Mouse (Mus musculus) ES-E14 (cell line): ENCODE results near the gene Gm3424. TPM values are rescaled to one million over a fixed set of nuclear protein-coding genes. Genes with fewer than 3 reads are reported as not detected.
A peak's percentile ranks its signal among the peaks of the same experiment; 100 is the strongest.
"Not testable (repeated sequence)": the region's sequence is repeated elsewhere in the genome, so short reads cannot be mapped to it uniquely, and the experiment has no call there.

ENCODE experiments used
- DNase-seq: peaks from one replicate; pipeline ENCODE4 v3.0.0-alpha.2; 2013; ENCODE audit warnings: low read depth, low spot score
- H3K27ac ChIP-seq: 2 replicates; pipeline ENCODE4 v1.5.1; 2012; ENCODE audit warnings: low read depth, mild to moderate bottlenecking, low read length, moderate library complexity, mixed read lengths; ENCODE audit not compliant: poor library complexity, insufficient read depth, severe bottlenecking
- H3K36me3 ChIP-seq: 2 replicates; pipeline ENCODE4 v1.6.1; 2012; ENCODE audit warnings: mild to moderate bottlenecking, low read length, moderate library complexity, mixed read lengths; ENCODE audit not compliant: control insufficient read depth, poor library complexity, insufficient read depth, severe bottlenecking
- H3K4me1 ChIP-seq, 2 experiments: fragments of 150-350 bp in 1 of 2; sonication (generic) in 1 of 2; 2 replicates each; pipeline ENCODE4 v1.6.1; 2012; ENCODE audit warnings: low read length in 2 of 2, mild to moderate bottlenecking in 1 of 2, mixed read lengths in 1 of 2; ENCODE audit not compliant: control insufficient read depth in 2 of 2, insufficient read depth in 2 of 2, poor library complexity in 1 of 2
- H3K4me3 ChIP-seq, 2 experiments: fragments of 150-350 bp in 1 of 2; sonication (generic) in 1 of 2; 2 replicates each; pipeline ENCODE4 v1.5.1; 2012; ENCODE audit warnings: low read length in 2 of 2, low read depth in 1 of 2, mild to moderate bottlenecking in 1 of 2, mixed read lengths in 1 of 2; ENCODE audit not compliant: insufficient read depth in 1 of 2, poor library complexity in 1 of 2, severe bottlenecking in 1 of 2
- H3K9ac ChIP-seq: 2 replicates; pipeline ENCODE4 v1.6.1; 2012; ENCODE audit warnings: low read depth, mild to moderate bottlenecking, low read length, mixed read lengths; ENCODE audit not compliant: poor library complexity, insufficient read depth, severe bottlenecking
- H3K9me3 ChIP-seq: fragments of 150-350 bp; sonication (generic); 2 replicates; pipeline ENCODE4 v1.6.1; 2012; ENCODE audit warnings: low read depth, mild to moderate bottlenecking, low read length; ENCODE audit not compliant: control insufficient read depth, insufficient read depth
- in situ Hi-C, 2 experiments: fragments of 600-800 bp; cut with MboI; formaldehyde crosslinking; loops; one replicate each; pipeline ENCODE4 v1.15.1; 2025; ENCODE audit warnings: low sequenced_read_pairs in 2 of 2, inconsistent platforms in 1 of 2; ENCODE audit not compliant: unreplicated experiment in 2 of 2
- total RNA-seq: library from RNA; depleted of rRNA; stranded (reverse); fragments of 300-350 nt; gene quantifications from 2 replicates; pipeline ENCODE4 v1.2.3, GENCODE M21; 2012; rRNA removed

Gene Gm3424
- total RNA-seq, result 0.21 TPM in 1 of 2 replicates, not detected in the other

- H3K4me3 ChIP-seq, H3K36me3 ChIP-seq, H3K4me1 ChIP-seq, H3K9me3 ChIP-seq, H3K27ac ChIP-seq, in situ Hi-C loops, H3K9ac ChIP-seq, DNase-seq: not testable (repeated sequence)
These were observed at the start of gene Gm3424 for GRCm38 (mm10) chr14:5830229-5830628. TSS of gene Gm3424 (minus strand) at chr14:5830329.

DNA sequence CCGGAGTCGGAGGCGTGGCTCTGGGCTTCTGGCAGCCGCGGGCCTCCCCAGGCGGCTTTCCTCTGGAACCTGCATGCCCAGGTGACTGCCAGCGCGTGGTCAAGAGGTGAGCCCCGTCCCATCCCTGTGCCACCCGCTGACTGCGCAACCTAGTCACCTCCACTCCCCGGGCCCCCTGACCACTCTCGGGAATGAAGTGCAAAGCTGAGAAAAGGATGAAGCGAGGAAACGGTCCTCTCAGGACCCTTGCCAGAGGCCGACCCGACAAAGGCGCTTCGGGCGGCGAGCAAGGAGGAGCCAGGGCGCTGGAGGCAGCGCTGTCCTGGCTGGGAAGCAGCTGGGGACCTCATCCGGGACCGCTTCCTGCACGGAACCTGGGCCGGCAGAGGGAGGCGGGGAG, 49.7 kb upstream of the Gm3424 start:
- H3K27ac ChIP-seq, H3K9me3 ChIP-seq, H3K4me1 ChIP-seq, H3K36me3 ChIP-seq, in situ Hi-C loops, DNase-seq, H3K9ac ChIP-seq: not testable (repeated sequence)
- 0 out of 4 replicates have a peak overlapping the region, but pooled peaks of 1 of the 2 experiments have one; percentile 31 for H3K4me3 ChIP-seq

GRCm38 (mm10) chr14:5879136-5879535, 49.0 kb upstream of the Gm3424 start:
- DNase-seq, in situ Hi-C loops: not testable (repeated sequence)

GRCm38 (mm10) chr14:5855911-5856310, 25.8 kb upstream of the Gm3424 start:
- in situ Hi-C loops, H3K27ac ChIP-seq, H3K36me3 ChIP-seq, H3K4me1 ChIP-seq, DNase-seq, H3K9me3 ChIP-seq, H3K4me3 ChIP-seq, H3K9ac ChIP-seq: not testable (repeated sequence)

More at GRCm38 (mm10) chr14:5879136-5879535, 49.0 kb upstream of the Gm3424 start:
- not testable (repeated sequence) for H3K4me1 ChIP-seq, H3K9ac ChIP-seq, H3K4me3 ChIP-seq, H3K36me3 ChIP-seq, H3K9me3 ChIP-seq, H3K27ac ChIP-seq

- H3K27ac ChIP-seq, in situ Hi-C loops: not testable (repeated sequence)
These were observed 17.3 kb downstream of the Gm3424 start for GRCm38 (mm10) chr14:5812699-5813356.

DNA sequence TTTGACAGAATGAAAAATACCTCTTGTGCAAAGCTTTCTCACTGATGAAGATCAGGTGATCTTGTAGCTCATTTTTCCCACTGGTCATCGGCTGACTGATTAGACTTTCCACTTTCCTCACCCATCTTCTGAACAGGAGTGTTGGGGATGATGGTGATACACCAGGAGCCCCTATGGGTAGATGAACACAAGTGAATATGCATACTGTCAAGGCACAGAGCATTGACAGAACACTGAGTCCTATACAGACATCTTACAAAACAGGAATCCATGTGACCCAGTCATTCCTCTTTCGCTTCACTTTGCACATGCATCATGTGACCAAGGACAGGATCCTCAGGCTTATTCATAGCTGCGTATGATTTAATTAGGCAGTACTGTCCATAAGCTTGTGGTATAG, 22.2 kb downstream of the Gm3424 start, which contains the start of gene Gm3383:
TSS of gene Gm3383 (minus strand) at position 101 of the 400 bp plus-strand sequence.
- H3K36me3 ChIP-seq, in situ Hi-C loops, H3K4me3 ChIP-seq, DNase-seq, H3K9me3 ChIP-seq, H3K9ac ChIP-seq, H3K27ac ChIP-seq, H3K4me1 ChIP-seq: not testable (repeated sequence)

More at GRCm38 (mm10) chr14:5812699-5813356, 17.3 kb downstream of the Gm3424 start:
- H3K9me3 ChIP-seq, H3K4me1 ChIP-seq, DNase-seq, H3K9ac ChIP-seq, H3K4me3 ChIP-seq, H3K36me3 ChIP-seq: not testable (repeated sequence)

Other genes starting within 250 kb of the Gm3424 start
- not detected in 2 replicates for gene Gm8265, start 197.3 kb downstream of the Gm3424 start, total RNA-seq
- not detected in 2 replicates for gene Gm9603, start 142.9 kb downstream of the Gm3424 start, total RNA-seq
- gene Gm3373, start 88.8 kb downstream of the Gm3424 start, total RNA-seq, result 1.4 and 2.9 TPM in 2 replicates
- gene Gm3383, start 22.3 kb downstream of the Gm3424 start, total RNA-seq, result 8.6 and 12.5 TPM in 2 replicates
- gene Gm8237, start 50.1 kb upstream of the Gm3424 start, total RNA-seq, result 0.13 TPM in 1 of 2 replicates, not detected in the other
- 0.37 and 0.40 TPM in 2 replicates for gene Gm3248, start 131.4 kb upstream of the Gm3424 start, total RNA-seq
- gene Gm3453, start 148.8 kb upstream of the Gm3424 start, total RNA-seq, result 0.95 and 0.98 TPM in 2 replicates
- gene Gm6337, start 227.9 kb upstream of the Gm3424 start, total RNA-seq, result 0.32 TPM in 1 of 2 replicates, not detected in the other